Mouse (Mus musculus): ENCODE measurements around the gene Dab2ip.

DNA sequence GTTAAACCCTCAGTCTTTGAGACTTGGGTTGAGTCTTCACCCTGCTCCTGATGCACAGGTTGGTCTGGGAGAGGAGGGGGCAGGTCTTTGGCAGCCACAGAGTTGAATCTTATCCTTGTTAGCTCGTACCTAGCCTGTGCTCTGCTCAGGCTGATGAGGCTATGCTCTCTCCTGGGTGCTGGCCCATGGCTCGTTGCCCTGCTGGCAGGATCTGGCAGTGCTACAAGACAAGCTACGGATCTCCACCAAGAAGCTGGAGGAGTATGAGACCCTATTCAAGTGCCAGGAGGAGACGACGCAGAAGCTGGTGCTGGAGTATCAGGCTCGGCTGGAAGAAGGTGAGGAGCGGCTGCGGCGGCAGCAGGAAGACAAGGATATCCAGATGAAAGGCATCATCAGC lies 164.8 kb downstream of the Dab2ip start:
- TF ChIP-seq CTCF (IDR thresholded peaks at IDR 0.05): no peak
- TF ChIP-seq POLR2A (IDR thresholded peaks at IDR 0.05; ENCODE audit: insufficient read depth, low read depth, low read length): no peak
- TF ChIP-seq EP300 (IDR thresholded peaks at IDR 0.05; ENCODE audit: insufficient read depth, low read depth, low read length): no peak
